Mouse (Mus musculus): ENCODE measurements at regions not wholly inside any gene's neighbourhood (a gene's known extent, or its start where the extent isn't known, plus 50 kb on each side); places are given as distances from the start of the nearest gene placed in this dataset.

GRCm38 (mm10) chr1:81754067-81754466 is 478.8 kb upstream of the Gm9747 start:
- no peak for DNase-seq

DNA sequence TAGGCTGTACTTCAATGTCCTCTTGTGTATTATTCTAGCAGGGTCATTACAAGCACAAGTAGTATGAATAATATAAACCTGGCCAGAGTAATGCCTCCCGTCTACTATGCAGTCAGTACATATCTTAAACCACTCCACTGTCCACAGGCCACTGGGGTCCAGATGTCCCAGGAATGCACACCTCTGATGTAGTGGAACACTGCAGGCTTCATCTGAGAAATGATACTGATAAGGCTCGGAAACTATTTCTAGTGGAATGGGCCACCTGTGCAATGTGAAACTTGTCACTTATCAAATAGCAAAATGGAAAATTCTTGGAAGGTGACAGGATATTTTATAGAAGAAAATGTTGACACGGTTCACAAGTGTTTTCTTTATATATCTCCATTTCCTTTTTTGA is 477.6 kb upstream of the Gm9747 start:
- no peak for DNase-seq

DNA sequence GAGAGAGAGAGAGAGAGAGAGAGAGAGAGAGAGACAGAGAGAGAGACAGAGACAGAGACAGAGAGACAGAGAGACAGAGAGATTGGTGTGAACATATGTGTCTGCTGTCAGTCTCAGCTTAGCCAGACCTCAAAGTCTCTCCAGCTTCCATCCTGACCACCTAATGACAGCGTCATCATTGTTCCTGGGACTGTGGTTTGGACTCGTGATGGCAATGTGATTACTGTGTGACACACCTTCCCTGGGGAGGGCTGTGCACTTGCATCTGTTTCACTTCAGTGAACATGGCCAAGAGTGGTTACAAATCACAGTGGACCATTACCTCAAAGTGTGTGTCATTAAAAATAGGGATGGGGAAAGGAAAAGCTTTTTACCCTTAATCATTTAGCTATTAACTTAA is 477.2 kb upstream of the Gm9747 start:
- no peak for DNase-seq

DNA sequence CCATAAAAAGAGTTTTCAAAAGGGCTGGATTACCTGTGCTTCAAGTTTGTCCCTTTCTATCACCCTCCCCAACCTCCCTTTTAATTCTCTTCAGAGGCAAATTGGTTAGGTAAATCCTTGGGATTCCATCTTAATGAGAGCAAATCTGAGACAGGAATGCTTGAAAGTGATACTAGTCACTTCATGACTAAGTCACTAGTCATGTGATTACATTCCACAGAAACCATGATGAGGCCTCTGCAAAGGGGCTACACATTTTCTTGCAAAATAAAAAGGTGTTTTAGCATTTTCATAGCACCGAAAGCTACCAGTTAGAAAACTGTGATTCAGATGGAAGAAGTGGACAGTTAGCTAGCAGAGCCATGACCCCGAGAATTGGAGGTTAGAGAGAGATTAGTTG is 473.0 kb upstream of the Gm9747 start:
- DNase-seq: no peak

DNA sequence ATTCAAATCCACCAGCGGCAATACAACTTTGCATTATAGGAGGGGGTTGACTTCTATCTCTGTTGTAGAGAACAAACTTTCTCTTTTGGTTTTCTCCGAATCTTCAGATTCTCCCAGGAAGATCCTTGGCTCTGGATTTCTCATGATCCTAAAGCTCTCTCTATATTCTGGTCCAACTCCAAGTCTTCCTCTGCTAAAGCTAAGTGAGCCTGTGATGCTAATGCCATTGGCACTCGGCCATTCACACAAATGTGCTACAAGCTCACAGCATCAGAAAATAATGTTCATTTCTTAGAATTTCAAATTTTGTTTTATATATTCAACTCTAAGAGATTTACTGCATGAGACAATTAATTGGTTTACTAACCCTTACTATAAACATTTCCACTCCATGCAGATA is 461.2 kb upstream of the Gm9747 start:
- DNase-seq: peak; percentile 4 to 5

DNA sequence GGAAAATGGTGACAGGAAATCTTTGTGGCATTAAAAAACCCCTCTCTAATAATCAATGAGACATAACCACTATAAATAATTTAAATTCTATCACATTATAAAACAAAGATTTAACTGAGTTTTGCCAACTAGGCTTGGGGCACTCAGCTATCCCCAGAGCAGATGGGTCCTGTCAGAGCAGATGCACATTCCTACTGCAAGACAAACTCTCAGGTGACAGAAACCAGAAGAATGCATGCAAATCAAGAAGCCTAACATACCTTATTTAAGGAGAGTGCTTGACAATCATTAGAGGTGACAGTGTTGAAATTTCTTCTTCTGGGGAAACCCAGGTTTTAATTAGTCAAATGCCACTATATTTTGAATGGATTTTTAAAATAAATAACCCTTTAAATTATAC is 452.3 kb upstream of the Gm9747 start:
- DNase-seq: no peak

- DNase-seq: no peak
These were observed 448.6 kb upstream of the Gm9747 start for GRCm38 (mm10) chr1:81784305-81784704.

- DNase-seq: no peak
These were observed 438.1 kb upstream of the Gm9747 start for GRCm38 (mm10) chr1:81794771-81795170.

GRCm38 (mm10) chr1:81795399-81795798 is 437.5 kb upstream of the Gm9747 start:
- no peak for DNase-seq

DNA sequence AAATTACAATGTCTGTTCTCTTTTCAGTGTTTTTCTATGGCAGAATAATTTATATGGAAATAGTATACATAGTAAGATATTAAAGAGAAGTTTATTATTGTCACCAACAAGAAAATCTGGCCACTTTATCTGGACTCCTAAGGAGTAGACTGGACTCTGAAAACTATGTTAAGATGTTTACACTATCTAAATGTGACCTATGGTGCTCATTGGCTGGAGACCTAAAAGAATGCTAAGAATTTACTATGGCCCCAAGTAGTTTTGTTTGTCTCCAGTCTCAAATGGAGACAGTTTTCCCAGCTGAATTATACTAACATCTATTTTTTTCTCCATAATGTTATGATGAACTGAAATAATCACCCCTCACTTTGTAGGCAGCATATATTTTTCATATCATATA is 421.3 kb upstream of the Gm9747 start:
- no peak for DNase-seq

DNA sequence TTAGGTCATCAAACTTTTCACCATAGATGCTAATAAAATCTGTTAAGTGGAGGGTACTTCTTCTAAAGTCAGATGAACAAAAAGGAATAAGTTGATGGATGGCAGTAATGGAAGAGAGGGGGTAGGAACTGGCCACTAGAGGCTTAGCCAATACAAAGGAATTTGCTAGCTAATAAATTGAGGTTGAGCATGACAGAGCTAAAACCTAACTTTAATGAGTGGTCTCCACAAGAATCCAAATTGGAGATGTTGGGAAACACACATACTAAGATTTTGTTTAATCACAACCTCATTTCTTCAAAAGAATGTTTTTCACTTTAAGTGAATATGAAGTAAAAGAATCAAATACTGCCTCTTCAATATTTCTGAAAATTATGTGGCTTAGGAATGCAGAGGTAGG is 414.0 kb upstream of the Gm9747 start:
- DNase-seq: no peak

- no peak for DNase-seq
These were observed 390.9 kb upstream of the Gm9747 start for GRCm38 (mm10) chr1:81841966-81842365.

DNA sequence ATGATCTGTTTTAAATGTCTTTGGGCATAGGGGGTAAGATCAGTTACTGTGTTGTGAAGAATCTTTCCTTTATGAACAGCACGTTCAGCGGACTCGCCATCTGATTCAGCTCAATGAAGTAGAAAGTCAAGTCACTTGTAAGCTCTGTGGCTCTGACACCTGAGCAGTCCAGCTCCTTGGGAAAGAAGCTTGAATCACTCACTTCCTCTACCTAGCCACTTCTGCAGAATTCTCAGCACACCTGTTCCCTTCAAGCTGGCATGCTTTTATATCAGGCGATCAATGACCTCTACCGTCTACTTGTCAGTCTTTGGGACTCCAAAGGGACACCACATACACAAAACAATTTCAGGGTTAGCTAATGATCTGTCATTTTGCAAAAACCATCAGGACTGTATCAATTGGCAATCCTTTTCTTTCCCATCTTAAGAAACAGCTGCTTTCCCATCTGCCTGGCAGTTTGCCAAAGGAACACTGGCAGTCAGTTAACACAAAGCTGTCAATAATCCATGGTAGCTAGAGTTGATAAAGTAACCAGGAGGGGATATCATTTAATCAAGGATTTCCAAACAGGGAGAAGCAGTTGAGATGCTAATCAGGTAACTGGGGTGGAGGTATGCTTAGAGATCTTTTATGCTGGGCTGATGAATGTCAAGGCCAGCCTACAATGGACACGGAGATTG is 382.3 kb upstream of the Gm9747 start:
- no peak for DNase-seq

GRCm38 (mm10) chr1:81859464-81859863 is 373.4 kb upstream of the Gm9747 start:
- no peak for DNase-seq

DNA sequence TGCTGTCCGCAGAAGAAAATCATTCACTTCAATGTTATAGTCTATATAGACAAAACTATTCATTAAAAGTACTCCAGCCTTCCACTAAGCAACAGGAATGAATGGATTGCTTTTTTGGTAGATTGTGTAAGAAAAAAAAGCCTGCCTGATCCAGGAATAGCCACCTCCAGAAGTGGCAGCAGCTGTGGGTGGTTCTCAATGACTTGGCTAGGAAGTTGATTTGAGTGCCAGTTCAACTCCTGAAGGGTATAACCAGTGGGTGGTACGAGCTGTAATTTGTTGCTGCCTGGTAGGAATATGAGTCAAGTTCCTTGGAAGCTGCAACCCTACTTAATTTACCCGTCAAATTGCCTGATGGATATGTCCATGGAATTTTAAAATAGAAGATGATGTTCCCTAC is 368.3 kb upstream of the Gm9747 start:
- DNase-seq: no peak

- no peak for DNase-seq
These were observed 345.9 kb upstream of the Gm9747 start for GRCm38 (mm10) chr1:81886940-81887531.

DNA sequence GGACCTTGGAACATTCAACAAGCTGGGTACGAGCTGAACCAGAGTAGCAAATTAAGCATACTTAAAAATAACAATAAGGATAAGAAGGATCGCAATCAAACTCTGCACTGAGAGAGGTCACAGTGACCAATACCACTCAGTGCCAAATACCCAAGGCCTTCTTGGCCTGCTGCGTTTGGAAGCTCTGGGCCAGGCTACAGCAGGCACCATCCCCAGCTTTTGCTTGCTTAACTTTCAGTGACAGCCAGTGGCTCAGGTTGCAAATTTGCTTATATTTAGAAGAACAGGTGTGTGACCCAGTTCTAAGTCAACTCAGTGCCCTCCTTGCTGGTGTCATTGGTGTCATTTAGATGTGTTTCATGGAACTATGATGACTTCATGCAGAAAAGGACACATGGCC is 335.7 kb upstream of the Gm9747 start:
- no peak for DNase-seq

GRCm38 (mm10) chr1:81900843-81901242 is 332.1 kb upstream of the Gm9747 start:
- DNase-seq: no peak

DNA sequence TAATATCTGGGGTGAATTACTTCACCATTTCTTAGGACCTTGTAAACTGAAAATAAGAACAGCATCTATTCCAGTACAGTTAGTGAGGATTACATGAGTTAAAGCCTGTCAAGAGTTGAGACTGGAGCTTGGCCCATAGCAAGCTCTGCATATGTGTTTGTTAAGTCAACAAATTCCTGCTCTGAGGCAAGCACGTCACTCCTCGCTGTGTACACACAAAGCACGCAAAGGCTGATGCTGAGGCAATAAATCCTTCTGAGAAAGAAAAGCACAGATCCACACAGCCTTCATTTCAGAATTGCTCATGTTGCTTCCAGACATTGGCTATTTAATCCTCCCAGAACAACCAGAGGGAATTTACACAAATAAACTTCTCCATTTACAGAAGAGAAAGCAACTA is 328.9 kb upstream of the Gm9747 start:
- no peak for DNase-seq

GRCm38 (mm10) chr1:81912607-81913006 is 320.3 kb upstream of the Gm9747 start:
- no peak for DNase-seq

DNA sequence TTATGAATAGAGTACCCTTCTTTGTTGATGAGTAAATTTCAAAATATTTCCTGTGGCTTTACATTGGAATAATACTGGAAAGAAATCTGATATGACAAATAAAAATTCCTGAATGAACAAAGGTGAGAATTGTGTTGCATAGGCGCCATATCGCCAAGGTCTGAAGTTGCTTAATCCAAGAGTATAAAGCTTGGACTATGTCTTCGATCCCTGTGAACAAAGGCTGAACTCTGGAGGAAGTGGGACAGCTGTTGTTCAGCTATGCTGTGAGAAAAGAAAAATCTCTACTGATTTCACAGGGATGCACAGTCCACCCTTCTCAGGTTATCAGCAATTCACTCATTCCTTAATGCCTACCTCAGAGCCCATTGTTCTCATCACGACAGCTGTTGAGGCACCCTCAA is 319.3 kb upstream of the Gm9747 start:
- DNase-seq: no peak

DNA sequence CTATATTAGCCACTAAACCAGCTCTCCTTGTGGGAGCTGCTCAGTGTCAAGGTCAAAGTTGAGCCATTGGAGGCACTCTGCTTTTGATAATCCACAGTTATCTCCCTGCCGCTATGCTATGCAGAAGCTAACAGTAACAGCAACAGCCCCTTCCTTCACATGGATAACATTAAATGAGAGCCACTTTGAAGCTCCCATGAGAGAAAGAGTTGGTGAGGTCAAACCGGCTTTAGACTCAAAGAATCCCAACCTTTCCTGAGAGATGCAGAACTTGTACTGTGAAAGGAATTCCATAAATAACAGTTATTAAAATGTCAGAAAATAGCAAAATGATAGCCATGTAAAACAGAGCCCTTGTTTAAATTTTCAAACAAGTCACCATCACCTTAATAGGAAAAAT is 316.1 kb upstream of the Gm9747 start:
- DNase-seq: no peak

GRCm38 (mm10) chr1:81927721-81928120 is 305.2 kb upstream of the Gm9747 start:
- DNase-seq: no peak

DNA sequence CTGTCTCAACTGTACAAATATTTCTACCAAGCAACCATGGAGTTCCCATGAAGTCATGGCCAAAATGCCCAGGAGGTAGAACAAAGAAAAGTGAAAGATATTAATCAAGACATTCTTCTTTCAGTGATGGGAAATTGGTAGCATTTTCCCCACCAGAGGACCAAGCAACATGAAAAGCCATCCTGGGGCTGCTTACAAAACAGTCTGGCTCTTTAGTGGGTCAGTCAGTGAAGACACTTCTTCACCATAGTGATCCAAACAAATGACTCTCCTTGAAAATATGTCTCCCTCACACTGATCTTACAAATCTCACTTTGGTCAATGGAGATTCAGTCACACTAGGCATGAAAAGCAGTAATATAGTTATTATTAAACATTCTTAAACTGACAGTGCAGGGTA is 299.8 kb upstream of the Gm9747 start:
- DNase-seq: no peak

DNA sequence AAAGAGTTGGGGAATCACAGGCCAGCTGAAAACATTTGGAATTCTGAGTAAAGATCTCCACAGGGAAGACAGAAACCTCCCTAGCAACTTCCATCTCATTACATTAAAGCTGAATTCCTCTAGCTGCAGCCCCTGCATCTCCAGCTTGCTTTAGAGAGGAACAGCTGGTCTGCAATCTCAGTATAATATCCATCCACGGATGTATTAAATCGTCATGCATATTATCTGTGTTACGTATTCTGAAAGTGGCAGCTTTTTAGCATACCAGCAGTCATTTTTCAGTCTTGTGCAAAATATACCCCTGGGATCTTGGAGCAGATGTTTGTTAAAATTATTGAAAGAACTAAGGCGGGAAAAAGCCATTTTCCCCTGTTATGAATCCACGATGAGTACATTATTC is 287.7 kb upstream of the Gm9747 start:
- no peak for DNase-seq
